Mouse (Mus musculus) brain, embryonic 14.5 days (tissue): ENCODE results near the gene Atl1. TPM values are rescaled to one million over a fixed set of nuclear protein-coding genes. Genes with fewer than 3 reads are reported as not detected.

ENCODE experiments used
- DNase-seq: peaks from one replicate; pipeline ENCODE4 v3.0.0-alpha.2; 2011; ENCODE audit warnings: low read depth
- CTCF ChIP-seq: fragments of 200-500 bp; IDR thresholded peaks from 2 replicates; pipeline ENCODE4 v1.5.1; 2012; ENCODE audit warnings: inconsistent platforms, mild to moderate bottlenecking, moderate library complexity, borderline replicate concordance; ENCODE audit not compliant: insufficient read depth, insufficient read length; ENCODE audit errors: extremely low read depth
- POLR2A ChIP-seq: fragments of 200-500 bp; IDR thresholded peaks from 2 replicates; pipeline ENCODE4 v1.6.1; 2012; ENCODE audit warnings: mild to moderate bottlenecking, inconsistent platforms, borderline replicate concordance; ENCODE audit not compliant: poor library complexity, insufficient read depth, insufficient read length, severe bottlenecking; ENCODE audit errors: extremely low read depth
- polyA plus RNA-seq: library from polyadenylated mRNA; depleted of rRNA; stranded (reverse); fragments of >200 nt; gene quantifications from 2 replicates; pipeline ENCODE4 v1.2.3, GENCODE M21; 2012

The Atl1 gene
- polyA plus RNA-seq, 1 experiment: 75.7 TPM

DNA sequence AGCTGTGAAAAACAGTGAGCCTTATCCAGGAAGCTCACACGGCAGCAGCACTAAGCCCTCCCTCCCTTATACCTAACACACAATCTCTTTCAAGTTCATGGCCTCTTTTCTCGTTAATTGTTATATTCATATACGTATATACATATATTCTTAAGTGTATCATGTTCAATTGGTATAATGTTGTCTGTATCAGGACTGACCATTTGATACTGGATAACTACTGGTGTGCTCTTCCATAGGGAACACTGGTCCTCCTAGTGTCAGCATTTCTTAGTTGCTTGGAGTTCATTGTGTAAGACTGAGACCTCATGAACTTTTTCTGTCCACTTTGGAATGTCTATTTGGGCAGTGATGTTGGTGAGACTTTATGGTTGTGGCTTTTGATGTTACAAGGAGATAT lies 30.7 kb downstream of the Atl1 start:
- TF ChIP-seq CTCF (no peak), POLR2A (no peak)

DNA sequence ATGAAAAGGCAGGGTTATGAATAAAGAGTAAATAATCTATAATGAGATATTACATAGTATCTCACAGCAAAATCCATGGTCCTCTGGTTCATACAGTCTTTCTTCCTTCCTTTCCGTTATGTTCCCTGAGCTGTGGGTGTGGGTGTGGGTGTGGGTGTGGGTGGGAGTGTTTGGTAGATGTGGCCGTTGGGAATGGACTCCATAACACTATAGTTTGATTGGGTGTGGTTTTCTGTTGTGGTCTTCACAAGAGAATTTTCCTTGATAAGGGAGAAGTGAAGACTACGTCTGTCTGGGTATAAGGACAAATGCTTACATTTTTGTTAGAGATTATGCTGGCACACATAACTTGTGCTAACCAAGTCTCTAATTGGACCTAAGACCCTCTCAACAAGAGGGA lies 31.2 kb downstream of the Atl1 start:
- TF ChIP-seq POLR2A (no peak), CTCF (no peak)
- no peak for DNase-seq

More for the DNA sequence above, 30.7 kb downstream of the Atl1 start:
- no peak for DNase-seq

- peak; percentile 73 for DNase-seq
- TF ChIP-seq CTCF (peak; percentile 75; the same call in 1 of the 2 replicates), POLR2A (no peak)
Observed at GRCm38 (mm10) chr12:69924012-69924411, 31.6 kb downstream of the Atl1 start.

DNA sequence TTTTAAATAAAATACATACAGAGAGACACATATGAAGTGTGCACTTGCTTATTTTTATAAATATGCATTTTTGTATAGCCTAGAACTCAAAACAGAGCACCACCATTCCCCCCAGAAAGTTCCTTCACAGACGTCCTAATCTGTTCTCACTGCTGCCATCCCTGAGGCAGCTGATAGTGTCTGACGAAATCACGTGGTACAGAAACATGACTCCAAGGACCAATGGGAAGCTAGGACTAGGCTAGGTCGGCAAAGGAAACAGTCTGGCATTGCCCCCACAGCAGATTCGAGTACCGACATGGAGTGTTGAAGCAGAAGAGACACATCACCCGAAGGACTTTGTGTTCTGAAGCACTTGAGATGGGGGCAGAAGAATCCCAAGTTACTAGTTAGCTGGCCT lies 34.3 kb downstream of the Atl1 start:
- DNase-seq: no peak
- TF ChIP-seq CTCF (no peak), POLR2A (no peak)

DNA sequence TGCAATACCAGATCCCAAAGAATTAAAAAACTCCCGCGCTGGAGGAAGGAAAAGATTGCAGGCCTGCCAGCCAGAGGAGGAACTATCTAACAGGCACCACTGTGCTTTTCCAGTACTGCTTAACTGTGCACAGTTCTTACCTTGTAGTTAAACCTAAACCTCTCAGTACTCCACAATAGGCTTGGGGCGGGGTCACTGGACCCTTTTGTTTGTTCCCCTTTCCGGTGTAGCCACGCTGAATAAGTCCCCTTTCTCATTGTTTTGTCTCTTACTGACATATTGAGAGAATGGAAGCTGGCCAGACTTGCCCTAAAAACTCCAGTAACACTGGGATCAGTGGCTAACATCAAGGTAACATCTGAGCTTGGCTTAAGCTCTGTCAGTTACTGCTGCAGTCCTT lies 45.3 kb downstream of the Atl1 start:
- TF ChIP-seq CTCF (no peak), POLR2A (no peak)
- DNase-seq: no peak

DNA sequence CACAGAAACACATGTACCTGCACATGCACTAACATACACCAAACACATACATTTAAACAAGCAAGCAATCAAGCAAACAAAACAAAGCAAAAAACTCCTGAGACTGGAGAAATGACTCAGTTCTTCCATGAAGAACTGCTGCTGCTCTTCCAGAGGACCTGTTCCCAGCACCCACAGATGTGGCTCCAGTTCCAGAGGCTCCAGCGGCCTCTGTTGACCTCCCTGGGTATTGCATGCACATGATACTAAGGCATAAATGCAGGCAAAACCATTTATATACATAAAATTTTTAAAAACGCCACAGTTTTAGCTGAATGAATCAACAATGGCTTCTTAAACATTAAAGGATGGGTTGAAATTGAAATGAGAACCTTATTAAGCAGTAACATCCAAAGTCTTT lies 46.9 kb downstream of the Atl1 start:
- no peak for DNase-seq
- TF ChIP-seq CTCF (no peak), POLR2A (no peak)

GRCm38 (mm10) chr12:69941655-69942329 lies 49.4 kb downstream of the Atl1 start:
- no peak for TF ChIP-seq CTCF
- no peak for TF ChIP-seq POLR2A
- no peak for DNase-seq

GRCm38 (mm10) chr12:69945861-69946260 lies 53.4 kb downstream of the Atl1 start:
- TF ChIP-seq POLR2A: no peak
- TF ChIP-seq CTCF: no peak
- no peak for DNase-seq

GRCm38 (mm10) chr12:69947502-69947901 lies 55.1 kb downstream of the Atl1 start:
- DNase-seq: no peak
- no peak for TF ChIP-seq CTCF
- TF ChIP-seq POLR2A: no peak

GRCm38 (mm10) chr12:69957378-69957777 lies 65.0 kb downstream of the Atl1 start:
- TF ChIP-seq CTCF (no peak), POLR2A (no peak)
- DNase-seq: no peak

DNA sequence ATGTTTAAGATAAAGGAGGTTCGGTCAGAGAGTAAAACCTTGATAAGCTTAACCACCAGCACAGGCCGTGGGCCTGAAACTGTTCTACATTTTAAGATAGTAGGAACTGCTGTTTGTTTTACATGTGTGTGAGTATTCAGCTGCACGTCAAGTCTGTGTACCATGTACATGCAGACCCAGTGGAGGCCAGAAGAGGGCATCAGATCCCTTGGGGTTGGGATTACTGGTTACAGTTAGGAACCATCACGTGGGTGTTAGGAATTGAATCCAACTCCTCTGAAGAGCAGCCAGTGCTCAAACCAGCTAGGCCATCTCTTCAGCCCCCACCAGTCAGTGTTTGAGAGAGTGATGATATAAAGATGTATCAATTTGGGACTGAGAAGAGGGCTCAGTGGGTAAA lies 70.1 kb downstream of the Atl1 start:
- DNase-seq: peak; percentile 59
- TF ChIP-seq POLR2A (no peak), CTCF (peak; percentile 53; the same call in 1 of the 2 replicates)

GRCm38 (mm10) chr12:69963141-69963540 lies 70.7 kb downstream of the Atl1 start:
- no peak for TF ChIP-seq POLR2A
- no peak for TF ChIP-seq CTCF
- DNase-seq: no peak
